Mouse (Mus musculus) urinary bladder, postnatal 14 days (tissue): ENCODE measurements around the gene Hhex.

ENCODE experiments used
- DNase-seq: peaks from one replicate; pipeline ENCODE4 v3.0.0; 2021; ENCODE audit warnings: low spot score

Hhex gene

GRCm38 (mm10) chr19:37434263-37434951 is at the start of gene Hhex:
Hhex (plus strand) TSS chr19:37434810.
- DNase-seq: peak; percentile 84

- no peak for DNase-seq
Observed at GRCm38 (mm10) chr19:37386126-37386525, 48.5 kb upstream of the Hhex start.

GRCm38 (mm10) chr19:37391869-37392268 is 42.7 kb upstream of the Hhex start:
- DNase-seq: no peak

DNA sequence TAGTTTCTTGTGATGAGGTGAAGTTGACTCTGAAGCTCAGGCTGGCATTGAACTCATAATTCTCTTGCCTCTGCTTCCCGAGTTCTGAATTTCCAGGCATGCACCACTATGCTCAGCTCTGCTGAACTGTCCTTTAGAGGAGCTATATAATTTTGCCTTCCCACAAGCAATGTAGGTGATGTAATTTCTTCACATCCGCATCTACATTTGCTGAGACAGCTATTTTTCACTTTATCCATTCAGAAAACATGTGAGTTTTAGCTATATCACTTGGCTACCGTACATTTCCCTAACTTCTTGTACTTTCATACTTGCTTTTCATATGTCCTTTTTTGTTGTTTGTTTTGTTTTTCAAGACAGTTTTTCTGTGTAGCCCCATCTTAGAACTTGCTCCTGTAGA is 38.3 kb upstream of the Hhex start:
- no peak for DNase-seq

- no peak for DNase-seq
Observed at GRCm38 (mm10) chr19:37400936-37401335, 33.7 kb upstream of the Hhex start.

- no peak for DNase-seq
Observed at GRCm38 (mm10) chr19:37418294-37418693, 16.3 kb upstream of the Hhex start.

GRCm38 (mm10) chr19:37419613-37420012 is 15.0 kb upstream of the Hhex start:
- peak; percentile 59 for DNase-seq

- DNase-seq: no peak
Observed at GRCm38 (mm10) chr19:37428589-37428988, 6.0 kb upstream of the Hhex start.

GRCm38 (mm10) chr19:37431139-37431756 is 3.4 kb upstream of the Hhex start:
- no peak for DNase-seq

DNA sequence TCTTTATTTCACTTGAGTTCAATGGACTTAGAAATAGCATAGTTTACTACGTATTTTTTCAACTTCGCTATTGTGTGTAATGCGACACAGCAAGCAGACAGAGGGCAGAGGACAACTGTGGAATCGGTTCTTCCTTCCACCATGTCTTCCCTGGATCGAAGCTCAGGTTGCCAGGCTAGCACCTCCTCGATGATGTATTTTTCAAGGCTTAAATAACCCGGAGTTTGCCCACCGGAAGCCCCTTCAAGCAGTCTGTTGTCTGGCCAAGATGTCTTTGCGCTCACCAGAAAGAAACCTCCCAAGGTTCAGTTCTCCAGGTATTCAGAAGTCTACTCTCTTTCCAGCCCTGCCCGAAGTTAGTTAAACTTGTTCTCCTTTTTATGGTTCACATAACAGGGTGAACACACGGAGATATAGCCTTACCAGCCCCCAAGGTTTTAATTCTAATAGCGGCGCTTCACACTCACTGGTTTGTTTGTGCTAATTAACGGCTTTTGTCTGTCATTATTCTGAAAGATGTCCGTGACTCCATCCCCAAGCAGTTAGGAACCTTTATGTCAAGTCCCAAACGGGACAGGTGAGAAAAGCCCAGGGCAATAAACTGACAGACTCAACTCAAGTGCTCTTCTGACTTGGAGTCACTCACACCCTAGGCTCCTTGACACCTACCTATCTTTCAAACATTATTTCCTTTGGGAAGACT is 1.6 kb upstream of the Hhex start:
- DNase-seq: no peak

DNA sequence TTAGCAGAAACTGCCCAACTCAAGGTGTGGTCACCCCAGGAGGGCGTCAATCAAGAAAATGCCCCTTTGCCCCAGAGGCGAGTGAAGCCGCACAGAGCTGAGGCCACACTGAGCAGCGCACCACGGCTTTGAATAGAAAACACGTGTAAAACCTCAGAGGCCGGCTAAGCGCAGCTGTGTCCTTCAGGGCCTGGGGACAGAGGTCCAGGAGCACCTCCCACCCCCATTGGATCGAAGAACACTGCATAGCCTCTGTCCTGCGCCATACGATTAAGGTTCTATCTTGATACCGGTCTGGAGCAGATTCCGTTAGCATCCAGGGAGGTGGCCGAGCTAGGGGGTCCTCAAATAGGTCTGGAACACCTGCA is 731 bp upstream of the Hhex start:
- peak; percentile 17 for DNase-seq

- peak; percentile 46 for DNase-seq
Observed at GRCm38 (mm10) chr19:37435041-37435852, 637 bp downstream of the Hhex start.

GRCm38 (mm10) chr19:37435853-37436174 is 1.2 kb downstream of the Hhex start:
- DNase-seq: no peak

GRCm38 (mm10) chr19:37436514-37437288 is 2.1 kb downstream of the Hhex start:
- no peak for DNase-seq

- no peak for DNase-seq
Observed at GRCm38 (mm10) chr19:37437289-37437606, 2.6 kb downstream of the Hhex start.

GRCm38 (mm10) chr19:37440181-37440580 is 5.6 kb downstream of the Hhex start:
- no peak for DNase-seq

DNA sequence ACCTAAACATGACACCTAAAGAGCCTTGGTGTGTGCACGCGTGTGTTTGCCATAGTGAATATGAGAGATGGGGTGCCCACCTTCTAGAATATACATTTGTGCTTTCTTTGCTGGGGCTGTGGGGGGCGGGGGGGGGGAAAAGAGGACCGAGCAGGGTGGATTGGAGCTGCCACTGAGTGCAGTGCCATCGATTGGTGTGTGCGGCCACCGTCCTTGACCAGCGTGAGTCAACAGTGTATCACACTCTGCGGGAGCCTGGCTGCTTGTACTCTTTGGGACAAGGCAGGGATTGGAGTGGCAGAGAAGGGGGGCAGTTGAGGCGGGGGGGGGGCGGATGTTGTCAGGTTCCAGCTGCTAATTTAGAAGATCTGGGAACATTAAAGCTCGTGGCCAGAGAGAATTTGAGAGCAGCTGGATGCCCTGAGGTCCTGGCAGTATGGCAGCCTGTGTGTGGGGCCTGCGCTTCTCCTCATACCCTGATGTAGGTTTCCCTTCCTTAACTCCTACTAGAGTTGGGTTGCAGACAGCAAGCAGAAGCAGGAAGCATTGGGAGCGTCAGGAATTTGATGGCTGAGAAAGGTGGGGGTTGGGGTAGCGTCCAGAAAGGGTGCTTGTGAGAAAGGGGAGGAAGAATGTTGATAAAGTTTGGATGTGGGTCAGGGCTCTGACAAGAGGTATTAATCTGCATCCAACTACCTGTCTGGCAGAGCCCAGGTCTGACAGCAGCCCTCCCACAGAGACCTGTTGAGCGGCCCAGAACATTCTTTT is 6.3 kb downstream of the Hhex start:
- no peak for DNase-seq

DNA sequence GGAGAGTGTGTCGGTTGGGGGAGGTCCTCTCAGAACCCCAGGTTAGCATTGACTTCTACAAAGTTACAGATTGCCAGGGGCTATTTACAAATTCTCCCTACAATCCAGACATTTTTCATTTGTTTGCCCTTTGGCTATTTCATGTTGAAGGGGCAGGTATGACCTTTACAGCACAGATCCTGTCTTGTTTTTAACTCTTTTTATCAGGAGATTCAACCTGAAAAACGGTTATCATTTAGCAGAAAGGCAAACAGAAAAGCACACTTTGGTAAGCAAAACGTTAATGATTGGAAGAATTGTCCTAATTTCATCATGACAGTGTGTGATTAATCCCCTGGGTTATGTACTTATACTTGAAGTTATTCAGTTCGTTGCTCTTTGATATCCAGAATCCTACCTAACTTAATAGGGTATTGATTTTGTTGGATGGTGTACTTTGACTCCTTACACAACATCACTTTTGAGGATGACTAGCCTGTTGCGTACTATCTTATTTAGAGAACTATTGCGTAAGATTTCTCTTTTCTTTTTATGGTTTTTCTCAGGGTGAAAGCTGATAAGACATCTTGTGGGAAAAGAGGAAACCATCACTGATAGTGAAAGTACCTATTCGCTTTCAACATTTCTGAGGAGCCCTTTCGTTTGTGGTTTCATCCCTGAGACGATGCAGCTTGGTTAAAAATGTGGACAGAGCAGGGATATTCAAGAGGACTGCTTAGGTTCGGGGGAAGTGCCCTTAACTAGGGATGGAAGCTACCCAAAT is 8.1 kb downstream of the Hhex start:
- DNase-seq: no peak

- DNase-seq: no peak
Observed at GRCm38 (mm10) chr19:37443631-37444140, 9.1 kb downstream of the Hhex start.

DNA sequence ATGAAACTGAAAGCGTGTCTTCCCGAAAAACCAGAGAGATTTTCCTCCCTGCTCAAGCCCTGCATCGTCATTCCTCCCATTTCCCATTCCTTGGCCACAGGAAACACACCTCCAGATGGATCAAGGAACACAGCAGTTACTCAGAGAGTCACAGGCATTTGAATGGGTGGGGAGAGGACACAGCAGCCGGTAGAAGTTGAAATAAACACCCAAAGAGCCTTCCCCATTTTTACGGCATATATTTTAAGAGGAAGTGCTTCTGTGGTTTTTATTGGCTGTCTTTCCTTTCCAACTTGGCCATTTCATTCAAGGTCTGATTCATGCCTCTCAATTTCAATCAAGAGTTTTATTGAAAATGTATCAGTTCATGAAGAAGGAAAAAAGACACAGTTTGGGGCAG is 13.6 kb downstream of the Hhex start:
- DNase-seq: no peak
